Mouse (Mus musculus) heart, embryonic 14.5 days (tissue): ENCODE data around the gene Fam72a. TPM values are rescaled to one million over a fixed set of nuclear protein-coding genes. Genes with fewer than 3 reads are reported as not detected.
"Not testable (repeated sequence)": the region's sequence is repeated elsewhere in the genome, so short reads cannot be mapped to it uniquely, and the experiment has no call there.

ENCODE experiments used
- ATAC-seq: fragments of 200-750 bp; cut with Nextera tagmentation; 2 replicates; pipeline ENCODE4 v1.8.0; 2017; ENCODE audit warnings: low read depth, moderate TSS enrichment; ENCODE audit not compliant: insufficient number of reproducible peaks, insufficient read depth, low FRiP score
- H3K27ac ChIP-seq, 2 experiments: fragments of 200-500 bp in 1 of 2; fragments of 300-500 bp in 1 of 2; sonication (generic) in 1 of 2; replicated peaks in 1 of 2; 2 replicates each; pipeline ENCODE4 v1.5.1; 2012 to 2014; ENCODE audit warnings: low read depth in 2 of 2, low read length in 2 of 2, control low read depth in 1 of 2, mild to moderate bottlenecking in 1 of 2, mixed read lengths in 1 of 2; ENCODE audit not compliant: control insufficient read depth in 1 of 2, insufficient read depth in 1 of 2
- H3K27me3 ChIP-seq: fragments of 300-500 bp; sonication (generic); 2 replicates; pipeline ENCODE4 v1.6.1; 2014; ENCODE audit warnings: mild to moderate bottlenecking, low read length, control low read depth; ENCODE audit not compliant: control insufficient read depth, insufficient read depth
- H3K36me3 ChIP-seq: fragments of 300-500 bp; sonication (generic); 2 replicates; pipeline ENCODE4 v1.6.1; 2014; ENCODE audit warnings: mild to moderate bottlenecking, control low read depth, low read length, mixed read lengths; ENCODE audit not compliant: control insufficient read depth, insufficient read depth
- H3K4me1 ChIP-seq, 2 experiments: fragments of 200-500 bp in 1 of 2; fragments of 300-500 bp in 1 of 2; sonication (generic) in 1 of 2; 2 replicates each; pipeline ENCODE4 v1.6.1; 2012 to 2014; ENCODE audit warnings: low read length in 2 of 2, control low read depth in 1 of 2, mixed read lengths in 1 of 2; ENCODE audit not compliant: control insufficient read depth in 2 of 2, insufficient read depth in 2 of 2
- H3K4me2 ChIP-seq: fragments of 300-500 bp; sonication (generic); 2 replicates; pipeline ENCODE4 v1.6.1; 2014; ENCODE audit warnings: mild to moderate bottlenecking, low read length
- H3K4me3 ChIP-seq, 2 experiments: fragments of 200-500 bp in 1 of 2; fragments of 300-500 bp in 1 of 2; sonication (generic) in 1 of 2; 2 replicates each; pipeline ENCODE4 v1.5.1; 2012 to 2014; ENCODE audit warnings: low read length in 2 of 2, mild to moderate bottlenecking in 2 of 2, control low read depth in 1 of 2, low read depth in 1 of 2, moderate library complexity in 1 of 2; ENCODE audit not compliant: control insufficient read depth in 1 of 2, insufficient read depth in 1 of 2
- H3K9ac ChIP-seq: fragments of 300-500 bp; sonication (generic); 2 replicates; pipeline ENCODE4 v1.6.1; 2014; ENCODE audit warnings: mild to moderate bottlenecking, low read length
- H3K9me3 ChIP-seq: fragments of 300-500 bp; sonication (generic); 2 replicates; pipeline ENCODE4 v1.6.1; 2016; ENCODE audit warnings: low read length, control low read depth; ENCODE audit not compliant: control insufficient read depth
- WGBS: fragments of 180-500 bp; shearing (Covaris S2); extraction: QIAGEN DNeasy Blood & Tissue Kit; methylation state at CpG from one replicate; pipeline ENCODE4 v1.1.7; 2014; 5-methylcytosine and 5-hydroxymethylcytosine counted together
- polyA plus RNA-seq: library from polyadenylated mRNA; unstranded; fragments of >200 nt; fragmentation: Nextera tagmentation; extraction: Ambion mirVana; gene quantifications from 2 replicates; pipeline ENCODE4 v1.2.1, GENCODE M21; 2014

The Fam72a gene
- polyA plus RNA-seq, 1 experiment from 2014 or later, result 2.2 TPM

DNA sequence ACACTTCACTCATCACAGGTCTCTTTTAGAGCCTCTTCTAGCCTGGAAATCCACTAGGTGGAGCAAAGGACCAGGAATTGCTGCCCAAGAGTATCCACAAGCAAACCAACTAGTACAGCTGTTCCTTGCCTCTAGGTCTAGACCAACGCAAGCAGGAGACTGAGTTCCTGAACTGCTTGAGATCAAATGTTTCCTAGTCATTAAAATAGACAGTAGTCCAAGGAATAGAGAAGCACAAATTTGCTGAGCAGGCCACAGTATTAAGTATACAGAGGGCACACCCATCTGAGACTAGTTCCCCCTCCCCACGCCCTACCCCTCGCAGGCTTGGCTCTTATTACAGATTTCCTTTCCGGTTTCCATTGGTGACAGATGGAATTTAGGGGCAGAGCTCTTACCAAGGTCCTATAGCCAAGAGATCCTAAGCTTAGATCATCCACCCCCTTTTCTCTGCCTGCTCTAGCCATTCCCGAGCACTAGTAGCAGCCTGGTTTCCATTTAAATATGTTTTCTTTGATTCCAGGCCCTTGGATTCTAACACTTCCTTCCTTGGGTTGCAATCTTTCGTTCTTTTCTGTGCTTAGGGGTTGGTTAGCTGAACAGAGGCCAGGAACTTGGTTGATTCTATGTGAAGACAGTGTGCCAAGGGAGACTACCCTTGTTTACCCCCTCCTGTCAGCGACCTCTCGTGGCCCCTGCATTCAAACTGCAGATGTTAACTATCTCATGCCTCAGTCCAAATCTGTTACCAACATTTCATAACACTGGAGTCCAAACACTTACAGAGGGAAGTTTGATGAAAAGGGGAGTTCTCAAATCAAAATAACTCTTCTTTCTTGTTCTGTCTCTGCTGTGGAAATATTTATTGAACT is 21.0 kb downstream of the Fam72a start:
- H3K4me3 ChIP-seq, result no peak overlapping the region
- no peaks in the 10 kb centered on the region for H3K27me3 ChIP-seq
- no peaks in the 10 kb centered on the region for H3K36me3 ChIP-seq
- no peak overlapping the region for H3K9ac ChIP-seq
- 41% methylated on average over 8 of the region's 8 CpGs for WGBS
- H3K4me2 ChIP-seq, result no peak overlapping the region
- 0 out of 4 replicates have a peak, but pooled peaks cover 0 to 4% of the 10 kb centered on the region in 2 experiments for H3K4me1 ChIP-seq
- no peak for ATAC-seq
- no peak overlapping the region for H3K27ac ChIP-seq
- H3K9me3 ChIP-seq, result no peaks in the 10 kb centered on the region

DNA sequence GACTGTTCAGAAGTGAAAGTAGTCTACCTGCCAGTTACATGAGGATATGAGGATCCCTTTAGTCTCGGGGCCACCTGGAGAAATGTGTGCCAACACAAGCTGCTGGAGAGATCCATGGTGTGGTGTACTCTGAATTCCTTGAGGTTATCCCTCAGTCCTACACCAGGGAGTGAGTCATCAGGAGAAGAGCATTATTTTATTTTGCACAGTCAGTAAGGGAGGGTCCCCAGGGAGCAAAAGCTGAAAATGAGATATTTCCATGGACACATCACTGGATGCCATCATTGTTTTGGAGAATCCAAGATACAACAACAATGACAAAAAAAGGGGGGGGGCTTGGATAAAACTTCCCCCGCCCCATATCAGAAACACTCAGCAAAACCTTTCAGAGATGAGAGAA is 24.3 kb downstream of the Fam72a start:
- H3K4me3 ChIP-seq, result no peak overlapping the region
- H3K27ac ChIP-seq, result no peak overlapping the region
- H3K4me1 ChIP-seq, result peaks cover 3 to 11% of the 10 kb centered on the region in 2 experiments; a peak in 3 of 4 replicates
- H3K27me3 ChIP-seq, result no peaks in the 10 kb centered on the region
- no peak for ATAC-seq
- H3K4me2 ChIP-seq, result no peak overlapping the region
- no peaks in the 10 kb centered on the region for H3K9me3 ChIP-seq
- no peaks in the 10 kb centered on the region for H3K36me3 ChIP-seq
- H3K9ac ChIP-seq, result no peak overlapping the region
- WGBS, result 81% methylated on average over 2 of the region's 2 CpGs

DNA sequence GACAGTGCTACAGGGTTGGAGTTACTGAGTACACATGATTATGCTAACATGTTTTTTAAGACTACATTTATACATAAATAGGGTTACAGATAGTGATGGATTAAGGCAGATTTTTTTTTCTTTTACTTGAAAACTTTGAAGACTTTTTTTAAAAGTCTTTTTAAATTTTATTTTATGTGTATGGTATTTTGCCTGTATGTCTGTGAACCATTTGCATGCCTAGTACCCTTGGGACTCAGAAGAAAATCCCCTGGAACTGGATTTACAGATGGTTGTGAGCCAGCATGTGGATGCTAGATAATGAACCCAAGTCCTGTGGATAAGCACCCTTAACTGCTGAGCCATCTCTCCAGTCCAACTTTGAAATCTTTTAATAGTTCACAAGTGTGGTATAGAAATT is 25.7 kb downstream of the Fam72a start:
- Histone ChIP-seq H3K27me3 (no peaks in the 10 kb centered on the region), H3K4me2 (no peak overlapping the region), H3K27ac (no peak overlapping the region), H3K36me3 (no peaks in the 10 kb centered on the region), H3K9ac (no peak overlapping the region), H3K4me1 (peaks cover 3 to 11% of the 10 kb centered on the region in 2 experiments; a peak in 3 of 4 replicates), H3K4me3 (no peak overlapping the region), H3K9me3 (no peaks in the 10 kb centered on the region)
- no peak for ATAC-seq

DNA sequence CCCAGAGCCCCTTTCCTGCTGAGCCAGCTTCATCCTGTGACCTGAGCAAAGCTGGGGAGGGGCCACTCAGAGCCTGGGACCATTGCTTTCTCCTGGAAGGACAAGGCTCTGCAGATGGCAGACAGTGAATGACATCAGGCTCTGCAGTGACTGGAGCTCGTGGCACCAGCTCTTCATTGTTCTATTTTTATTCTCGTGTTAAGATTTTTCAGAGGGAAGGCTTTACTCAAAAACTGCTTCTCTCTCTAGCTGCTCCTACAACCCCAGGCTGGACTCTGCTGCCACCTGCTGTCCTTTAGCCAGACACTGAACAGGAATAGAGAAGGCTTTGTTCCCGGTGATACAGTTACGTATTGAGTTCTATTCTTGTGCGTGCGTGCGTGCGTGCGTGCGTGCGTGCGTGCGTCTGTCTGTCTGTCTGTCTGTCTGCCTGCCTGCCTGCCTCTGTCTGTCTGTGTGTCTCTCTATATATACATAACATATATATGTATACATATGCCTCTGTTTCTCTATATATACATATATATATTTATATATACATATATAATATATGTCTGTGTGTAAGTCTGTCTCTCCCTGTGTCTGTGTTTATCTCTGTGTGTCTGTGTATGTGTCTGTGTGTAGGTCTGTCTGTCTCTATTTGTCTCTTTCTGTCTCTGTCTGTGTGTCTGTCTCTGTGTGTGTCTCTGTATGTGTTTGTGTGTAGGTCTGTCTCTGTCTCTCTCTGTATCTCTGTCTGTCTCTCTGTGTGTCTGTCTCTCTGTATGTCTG is 27.5 kb downstream of the Fam72a start:
- H3K4me1 ChIP-seq, result peaks cover 3 to 7% of the 10 kb centered on the region in 2 experiments; a peak in 3 of 4 replicates
- H3K36me3 ChIP-seq, result no peaks in the 10 kb centered on the region
- 5% methylated on average over 13 of the region's 13 CpGs for WGBS
- H3K9me3 ChIP-seq, result no peaks in the 10 kb centered on the region
- no peaks in the 10 kb centered on the region for H3K27me3 ChIP-seq
- peak overlapping the region; percentile 52 for H3K4me2 ChIP-seq
- peak overlapping the region; percentile 70 to 85 for H3K27ac ChIP-seq
- no peak overlapping the region for H3K4me3 ChIP-seq
- H3K9ac ChIP-seq, result peak overlapping the region; percentile 58
- peak; percentile 79 for ATAC-seq

DNA sequence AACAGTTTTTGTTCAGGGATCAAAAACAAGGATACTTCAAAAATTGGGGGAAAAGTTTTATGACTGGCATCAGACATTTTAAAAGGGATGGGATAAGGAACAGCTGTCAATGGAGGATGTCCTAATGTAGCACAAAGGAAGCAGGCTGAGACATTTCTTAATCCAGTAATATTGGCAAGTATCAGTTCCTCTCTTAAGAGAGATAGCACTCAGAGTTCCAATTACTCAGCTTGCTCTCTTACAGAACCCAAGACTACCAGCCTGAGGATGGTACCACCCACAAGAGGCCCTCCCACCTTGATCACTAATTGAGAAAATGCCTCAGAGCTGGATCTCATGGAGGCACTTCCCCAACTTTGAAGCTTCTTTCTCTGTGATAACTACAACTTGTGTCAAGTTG is 32.8 kb downstream of the Fam72a start:
- Histone ChIP-seq H3K9me3 (no peaks in the 10 kb centered on the region), H3K4me2 (no peak overlapping the region), H3K27me3 (no peaks in the 10 kb centered on the region), H3K9ac (no peak overlapping the region), H3K36me3 (no peaks in the 10 kb centered on the region), H3K4me3 (no peak overlapping the region), H3K4me1 (no peaks in the 10 kb centered on the region), H3K27ac (no peak overlapping the region)
- ATAC-seq, result no peak

DNA sequence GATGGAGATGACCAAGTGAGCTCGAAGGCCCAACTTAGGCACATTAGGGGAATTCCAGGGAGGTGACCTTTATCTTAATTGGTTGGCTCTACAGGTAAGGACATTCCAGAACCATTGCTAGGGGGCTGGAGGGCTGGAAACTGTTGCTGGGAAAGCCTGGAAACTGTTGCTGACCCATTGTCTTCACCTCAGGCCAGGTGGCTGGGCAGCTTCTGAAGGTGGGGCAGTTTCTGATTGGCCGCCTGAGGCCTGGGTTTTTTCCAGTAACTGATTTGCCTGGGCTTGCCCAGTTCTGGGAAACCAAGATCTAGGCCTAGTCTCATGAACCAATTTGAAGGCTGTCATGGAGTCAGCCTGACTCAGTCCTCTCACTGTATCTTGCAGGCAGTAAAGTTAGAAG is 34.4 kb downstream of the Fam72a start:
- H3K4me1 ChIP-seq, result no peaks in the 10 kb centered on the region
- 82% methylated on average over 2 of the region's 2 CpGs for WGBS
- no peak for ATAC-seq

DNA sequence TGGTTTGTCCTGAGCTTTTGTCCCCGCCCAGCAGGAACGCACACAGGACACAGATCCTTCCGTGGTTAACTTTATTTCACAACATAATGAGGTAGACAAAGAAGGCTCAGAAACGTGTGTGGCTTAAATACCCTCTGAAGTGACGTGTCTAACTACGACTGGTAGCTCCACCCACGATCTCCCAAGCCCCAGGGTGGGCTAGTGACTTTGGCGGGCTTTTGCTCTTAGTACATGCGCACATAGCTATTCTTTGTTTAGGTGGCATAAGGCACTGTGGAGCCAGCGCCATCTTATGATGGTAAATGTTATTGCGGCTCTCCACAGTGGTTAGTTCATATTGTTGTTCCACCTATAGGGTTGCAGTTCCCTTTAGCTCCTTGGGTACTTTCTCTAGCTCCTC is 38.4 kb downstream of the Fam72a start:
- not testable (repeated sequence) for H3K9me3 ChIP-seq, H3K4me1 ChIP-seq, H3K4me2 ChIP-seq, ATAC-seq, H3K4me3 ChIP-seq, H3K27ac ChIP-seq, H3K9ac ChIP-seq, H3K36me3 ChIP-seq, H3K27me3 ChIP-seq
- 38% methylated on average over 11 of the region's 11 CpGs for WGBS

More for the DNA sequence above, 34.4 kb downstream of the Fam72a start:
- no peaks in the 10 kb centered on the region for H3K9me3 ChIP-seq
- no peak overlapping the region for H3K4me2 ChIP-seq
- no peak overlapping the region for H3K27ac ChIP-seq
- H3K4me3 ChIP-seq, result no peak overlapping the region
- no peak overlapping the region for H3K9ac ChIP-seq
- no peaks in the 10 kb centered on the region for H3K27me3 ChIP-seq
- no peaks in the 10 kb centered on the region for H3K36me3 ChIP-seq
